Mouse (Mus musculus): ENCODE measurements at regions not wholly inside any gene's neighbourhood (a gene's known extent, or its start where the extent isn't known, plus 50 kb on each side); places are given as distances from the start of the nearest gene placed in this dataset.

- TF ChIP-seq ZC3H11A (IDR thresholded peaks at IDR 0.05; ENCODE audit: low read depth, low read length) (no peak), NELFE (IDR thresholded peaks at IDR 0.05; ENCODE audit: low read depth, low read length) (no peak), USF1 (IDR thresholded peaks at IDR 0.05; ENCODE audit: low read depth, low read length) (no peak), GABPA (IDR thresholded peaks at IDR 0.05; ENCODE audit: insufficient replicate concordance, low read depth, low read length) (no peak), ELF1 (IDR thresholded peaks at IDR 0.05; ENCODE audit: low read depth, low read length) (no peak), ZMIZ1 (IDR thresholded peaks at IDR 0.05; ENCODE audit: low read depth, low read length) (no peak), MXI1 (IDR thresholded peaks at IDR 0.05; ENCODE audit: low read depth, low read length) (no peak), CHD1 (IDR thresholded peaks at IDR 0.05; ENCODE audit: low read depth, low read length) (no peak), MEF2A (IDR thresholded peaks at IDR 0.05; ENCODE audit: borderline replicate concordance, low read depth, low read length) (no peak), EP300 (IDR thresholded peaks at IDR 0.05; ENCODE audit: low read length) (no peak), UBTF (IDR thresholded peaks at IDR 0.05; ENCODE audit: low read depth, low read length) (no peak), JUN (IDR thresholded peaks at IDR 0.05; ENCODE audit: insufficient read depth, low read depth, low read length) (no peak), CTCF (conservative IDR thresholded peaks at IDR 0.05 in 1 of 2, IDR thresholded peaks at IDR 0.05 in 1 of 2; ENCODE audit: low read depth in 2 of 2, low read length in 2 of 2) (no peak)
- no peaks in the 10 kb centered on the region for H3K79me2 ChIP-seq (replicated peaks; ENCODE audit: control insufficient read depth, extremely low read depth, insufficient read depth, poor library complexity, severe bottlenecking)
- H3K27ac ChIP-seq (ENCODE audit: insufficient read depth, low read depth): no peak overlapping the region
- DNase-seq (ENCODE audit: extremely low read depth): no peak
- no peak overlapping the region for H3K4me3 ChIP-seq (replicated peaks in 1 of 3; ENCODE audit: low read depth in 2 of 3, low read length in 2 of 3, poor library complexity in 1 of 3)
- no peak overlapping the region for H3K4me2 ChIP-seq (ENCODE audit: insufficient read depth, low read depth, poor library complexity, severe bottlenecking)
- H3K36me3 ChIP-seq (replicated peaks in 1 of 2; ENCODE audit: control insufficient read depth in 1 of 2, insufficient read depth in 1 of 2, low read length in 1 of 2): no peaks in the 10 kb centered on the region
- H3K4me1 ChIP-seq (ENCODE audit: control insufficient read depth in 1 of 2, insufficient read depth in 2 of 2): no peaks in the 10 kb centered on the region
- no peaks in the 10 kb centered on the region for H3K9me3 ChIP-seq (replicated peaks; ENCODE audit: low read length)
- no peak overlapping the region for H3K9ac ChIP-seq (ENCODE audit: insufficient read depth, low read depth)
- dilution Hi-C loops (cut with MboI; ENCODE audit: extremely low pct_ligation_motif_present, extremely low pct_unique_long_range_greater_than_20kb, low sequenced_read_pairs) (no loop called here), in situ Hi-C loops (cut with MboI; ENCODE audit: low pct_ligation_motif_present, low pct_unique_long_range_greater_than_20kb, low sequenced_read_pairs) (no loop called here)
- peaks cover 11% of the 10 kb centered on the region for H3K27me3 ChIP-seq (replicated peaks)
These were observed 68.4 kb downstream of the Lao1 start for GRCm38 (mm10) chr4:119029735-119030134.

DNA sequence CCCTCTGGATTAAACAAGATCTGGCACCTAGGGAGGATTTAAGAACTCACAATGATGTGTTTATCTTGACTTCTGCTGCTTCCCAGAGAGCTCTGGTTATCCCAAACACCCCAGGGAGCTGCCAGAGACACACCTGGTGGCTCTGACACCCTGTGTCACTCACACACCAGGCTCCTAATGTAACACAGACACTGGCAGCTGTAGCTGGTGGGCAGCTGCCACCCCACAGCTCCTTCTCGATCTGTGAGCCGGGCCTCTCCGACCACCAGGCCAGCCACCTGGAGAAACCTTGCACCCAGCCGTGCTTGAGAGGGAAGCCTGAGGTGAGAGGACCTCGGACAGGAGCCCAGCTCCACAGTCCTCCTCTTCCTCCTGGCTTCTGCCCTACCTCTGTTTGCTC, 69.5 kb downstream of the Lao1 start:
- dilution Hi-C loops (cut with MboI; ENCODE audit: extremely low pct_ligation_motif_present, extremely low pct_unique_long_range_greater_than_20kb, low sequenced_read_pairs) (no loop called here), in situ Hi-C loops (cut with MboI; ENCODE audit: low pct_ligation_motif_present, low pct_unique_long_range_greater_than_20kb, low sequenced_read_pairs) (no loop called here)
- Histone ChIP-seq H3K4me2 (ENCODE audit: insufficient read depth, low read depth, poor library complexity, severe bottlenecking) (no peak overlapping the region), H3K79me2 (replicated peaks; ENCODE audit: control insufficient read depth, extremely low read depth, insufficient read depth, poor library complexity, severe bottlenecking) (no peaks in the 10 kb centered on the region), H3K4me3 (replicated peaks in 1 of 3; ENCODE audit: low read depth in 2 of 3, low read length in 2 of 3, poor library complexity in 1 of 3) (no peak overlapping the region), H3K9me3 (replicated peaks; ENCODE audit: low read length) (no peaks in the 10 kb centered on the region), H3K36me3 (replicated peaks in 1 of 2; ENCODE audit: control insufficient read depth in 1 of 2, insufficient read depth in 1 of 2, low read length in 1 of 2) (no peaks in the 10 kb centered on the region), H3K4me1 (ENCODE audit: control insufficient read depth in 1 of 2, insufficient read depth in 2 of 2) (no peaks in the 10 kb centered on the region), H3K9ac (ENCODE audit: insufficient read depth, low read depth) (no peak overlapping the region), H3K27me3 (replicated peaks) (peaks cover 14% of the 10 kb centered on the region), H3K27ac (ENCODE audit: insufficient read depth, low read depth) (no peak overlapping the region)
- TF ChIP-seq RCOR1 (conservative IDR thresholded peaks at IDR 0.05; ENCODE audit: low read depth, low read length) (no peak), E2F4 (IDR thresholded peaks at IDR 0.05; ENCODE audit: insufficient replicate concordance, low read depth, low read length) (no peak), ZNF384 (IDR thresholded peaks at IDR 0.05; ENCODE audit: low read depth, low read length) (no peak), MAFK (IDR thresholded peaks at IDR 0.05; ENCODE audit: insufficient replicate concordance, low read length) (no peak)
- no peak for DNase-seq (ENCODE audit: extremely low read depth)
